Mouse (Mus musculus) erythroblast, embryonic 14.5 days (primary cell): ENCODE measurements around the gene Enpp3.

ENCODE experiments used
- GATA1 ChIP-seq: IDR thresholded peaks from 2 replicates; pipeline ENCODE4 v1.6.1; 2012; ENCODE audit warnings: low read length, inconsistent platforms, mixed read lengths
- TAL1 ChIP-seq: IDR thresholded peaks from 3 replicates; pipeline ENCODE4 v1.6.1; 2012; ENCODE audit warnings: low read length, inconsistent platforms, mixed read lengths

DNA sequence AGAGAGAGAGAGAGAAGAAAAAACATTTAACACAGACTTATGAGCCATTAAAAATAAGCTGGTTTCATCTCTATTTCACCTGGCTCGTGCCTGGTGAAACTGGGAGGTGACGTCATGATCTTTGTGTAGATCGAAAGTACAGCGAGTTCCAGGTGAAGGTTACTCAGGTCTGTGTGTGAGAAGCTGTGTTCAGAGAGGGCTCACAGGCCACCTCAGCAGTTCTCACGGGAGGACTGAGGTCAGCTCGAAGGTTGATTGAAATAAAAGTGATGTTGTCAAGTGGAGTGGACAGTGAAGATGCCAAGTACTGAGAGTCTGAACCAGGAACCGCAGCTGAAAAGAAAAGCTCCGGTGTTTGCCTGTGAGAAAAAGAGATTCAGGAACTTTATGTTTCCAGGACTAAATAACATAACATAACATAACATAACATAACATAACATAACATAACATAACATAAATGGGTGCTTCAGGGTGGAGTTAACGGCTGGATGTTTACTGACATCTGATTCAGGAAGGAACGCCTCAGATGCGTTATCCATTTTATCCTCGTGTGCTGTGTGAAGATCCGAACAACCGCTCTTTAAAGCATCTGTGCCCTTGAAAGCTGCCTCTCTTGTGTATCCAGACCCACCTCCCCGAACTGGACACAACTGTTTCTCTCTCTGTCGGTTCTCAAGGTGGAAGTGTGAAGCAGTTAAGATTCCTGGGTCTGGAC lies 88.9 kb downstream of the Enpp3 start:
- TF ChIP-seq TAL1 (no peak), GATA1 (no peak)
